Mouse (Mus musculus): ENCODE measurements around the gene Usp6nl. TPM values are rescaled to one million over a fixed set of nuclear protein-coding genes. Genes with fewer than 3 reads are reported as not detected.

Gene Usp6nl
- total RNA-seq, 1 experiment = 9.1 TPM

DNA sequence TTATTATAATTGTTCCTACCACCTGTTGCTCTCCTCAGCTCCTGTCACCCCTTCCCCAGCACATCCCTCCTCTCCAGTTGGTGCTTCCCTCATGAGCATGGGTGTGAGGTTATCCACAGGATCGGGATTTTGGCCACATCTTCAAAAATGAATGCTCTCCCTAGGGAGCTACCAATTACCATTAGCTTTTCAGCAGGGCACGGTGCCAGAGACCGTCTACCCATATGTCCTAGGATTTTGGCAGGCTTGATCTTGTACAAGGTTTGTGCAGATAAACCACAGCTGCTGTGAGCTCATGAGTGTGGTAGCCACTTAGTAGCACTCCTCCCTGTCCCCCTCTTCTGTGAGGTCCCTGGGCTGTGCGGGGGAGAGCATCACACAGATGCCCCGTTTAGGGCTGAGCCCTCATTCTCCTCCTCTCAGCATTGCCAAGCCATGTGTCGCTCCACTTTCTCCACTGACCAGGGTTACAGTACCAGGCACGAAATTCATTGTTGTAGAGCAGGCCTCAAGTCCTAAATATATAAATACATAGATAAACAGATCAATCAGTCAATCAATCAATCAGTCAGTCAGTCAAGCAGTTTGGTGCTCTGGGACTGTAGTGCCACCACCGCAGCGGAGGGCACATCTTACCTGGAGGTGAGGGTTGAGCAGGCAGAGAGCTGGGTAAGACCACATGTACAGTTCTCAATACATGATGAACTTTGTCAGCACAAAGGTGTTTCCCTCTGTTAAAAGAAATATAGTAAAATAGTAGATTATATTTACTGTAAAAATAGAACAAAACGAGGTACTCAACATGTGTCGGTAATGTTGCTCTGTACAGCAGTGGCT lies 27.0 kb downstream of the Usp6nl start:
- TF ChIP-seq HCFC1 (IDR thresholded peaks at IDR 0.05; ENCODE audit: borderline replicate concordance, insufficient read depth, low read length) = no peak
- no peaks in the 10 kb centered on the region for H3K36me3 ChIP-seq (ENCODE audit: control insufficient read depth, insufficient read depth, low read length, poor library complexity, severe bottlenecking)

DNA sequence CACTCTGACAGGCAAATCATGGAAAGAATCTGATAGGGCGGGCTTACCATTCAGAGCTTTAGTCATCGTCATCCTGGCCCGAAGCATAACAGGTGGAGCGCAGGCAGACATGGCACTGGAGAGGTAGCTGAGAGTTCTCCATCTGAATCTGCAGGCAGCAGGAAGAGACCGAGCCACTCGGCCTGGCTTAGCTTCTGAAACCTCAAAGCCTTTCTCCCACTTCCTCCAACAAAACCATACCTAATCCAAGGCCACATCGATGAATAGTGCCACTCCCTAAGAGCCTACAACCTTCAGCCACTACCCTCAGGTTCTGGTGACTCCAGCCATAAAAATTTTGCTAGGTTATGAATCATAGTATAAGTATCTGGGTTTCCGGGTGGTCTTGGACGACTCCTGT lies 27.7 kb downstream of the Usp6nl start:
- Histone ChIP-seq H3K36me3 (ENCODE audit: control insufficient read depth, insufficient read depth, low read length, poor library complexity, severe bottlenecking) (no peaks in the 10 kb centered on the region), H3K4me3 (ENCODE audit: insufficient read depth in 1 of 2, low read depth in 1 of 2, low read length in 2 of 2, poor library complexity in 1 of 2, severe bottlenecking in 1 of 2) (no peak overlapping the region), H3K27ac (ENCODE audit: insufficient read depth, low read depth, low read length, poor library complexity, severe bottlenecking) (no peak overlapping the region), H3K9me3 (ENCODE audit: control insufficient read depth, insufficient read depth, low read depth, low read length) (no peaks in the 10 kb centered on the region), H3K9ac (ENCODE audit: insufficient read depth, low read depth, low read length, poor library complexity, severe bottlenecking) (no peak overlapping the region), H3K4me1 (ENCODE audit: control insufficient read depth in 2 of 2, insufficient read depth in 2 of 2, low read length in 2 of 2, poor library complexity in 1 of 2) (0 out of 4 replicates have a peak, but pooled peaks cover 2 to 3% of the 10 kb centered on the region in 2 experiments)
- in situ Hi-C loops (cut with MboI; ENCODE audit: low sequenced_read_pairs in 2 of 2, unreplicated experiment in 2 of 2) = no loop called here
- no peak for DNase-seq (ENCODE audit: low read depth, low spot score)
- TF ChIP-seq ZC3H11A (IDR thresholded peaks at IDR 0.05; ENCODE audit: borderline replicate concordance, low read depth, low read length) (no peak), HCFC1 (IDR thresholded peaks at IDR 0.05; ENCODE audit: borderline replicate concordance, insufficient read depth, low read length) (no peak), ZNF384 (IDR thresholded peaks at IDR 0.05; ENCODE audit: low read depth, low read length) (no peak), MAFK (IDR thresholded peaks at IDR 0.05; ENCODE audit: insufficient read depth, low read depth, low read length) (no peak), CHD2 (IDR thresholded peaks at IDR 0.05; ENCODE audit: low read depth, low read length) (no peak)

More for the DNA sequence above, 27.0 kb downstream of the Usp6nl start:
- DNase-seq (ENCODE audit: low read depth, low spot score) = no peak
- 0 out of 4 replicates have a peak, but pooled peaks cover 2 to 3% of the 10 kb centered on the region in 2 experiments for H3K4me1 ChIP-seq (ENCODE audit: control insufficient read depth in 2 of 2, insufficient read depth in 2 of 2, low read length in 2 of 2, poor library complexity in 1 of 2)
- H3K9me3 ChIP-seq (ENCODE audit: control insufficient read depth, insufficient read depth, low read depth, low read length) = no peaks in the 10 kb centered on the region
- no peak overlapping the region for H3K4me3 ChIP-seq (ENCODE audit: insufficient read depth in 1 of 2, low read depth in 1 of 2, low read length in 2 of 2, poor library complexity in 1 of 2, severe bottlenecking in 1 of 2)
- H3K9ac ChIP-seq (ENCODE audit: insufficient read depth, low read depth, low read length, poor library complexity, severe bottlenecking) = no peak overlapping the region
- no peak overlapping the region for H3K27ac ChIP-seq (ENCODE audit: insufficient read depth, low read depth, low read length, poor library complexity, severe bottlenecking)
- in situ Hi-C loops (cut with MboI; ENCODE audit: low sequenced_read_pairs in 2 of 2, unreplicated experiment in 2 of 2) = no loop called here

DNA sequence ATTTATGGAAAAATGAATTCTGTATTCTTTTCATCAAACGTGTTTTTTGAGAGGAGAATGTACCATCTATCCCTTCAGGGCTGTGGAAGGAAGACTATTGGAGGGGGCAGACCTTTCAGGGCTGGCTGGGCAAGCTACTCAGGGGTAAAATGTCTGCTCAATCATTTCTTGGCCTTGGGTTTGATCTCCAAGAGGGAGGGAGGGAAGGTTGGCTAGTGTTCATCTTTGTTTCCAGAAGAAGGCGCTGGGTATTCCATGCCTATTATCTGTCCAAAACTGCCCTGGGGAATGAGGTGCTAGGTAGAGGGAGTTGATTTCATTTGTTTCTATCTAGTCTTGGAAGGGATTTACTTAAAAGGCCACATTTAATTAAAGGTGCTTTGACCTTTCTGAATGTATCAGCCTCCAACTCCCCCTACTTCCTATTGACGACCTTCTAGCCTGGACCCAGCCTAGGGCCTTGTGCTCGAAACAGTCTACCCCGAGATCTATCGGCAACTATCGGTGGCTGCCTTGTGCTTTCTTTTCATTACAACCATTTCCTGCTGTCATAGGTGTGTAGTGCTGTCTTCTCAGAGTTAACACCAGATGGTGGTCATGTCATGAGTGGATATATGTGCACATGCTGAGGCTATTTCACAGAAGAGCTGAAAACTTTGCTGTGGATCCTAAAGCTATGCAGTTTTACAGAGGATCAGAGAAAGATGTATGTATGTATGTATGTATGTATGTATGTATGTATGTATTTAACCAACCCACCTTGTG lies 28.6 kb downstream of the Usp6nl start:
- no peak overlapping the region for H3K27ac ChIP-seq (ENCODE audit: insufficient read depth, low read depth, low read length, poor library complexity, severe bottlenecking)
- no peak for DNase-seq (ENCODE audit: low read depth, low spot score)
- no peaks in the 10 kb centered on the region for H3K9me3 ChIP-seq (ENCODE audit: control insufficient read depth, insufficient read depth, low read depth, low read length)
- in situ Hi-C loops (cut with MboI; ENCODE audit: low sequenced_read_pairs in 2 of 2, unreplicated experiment in 2 of 2) = no loop called here
- no peak overlapping the region for H3K9ac ChIP-seq (ENCODE audit: insufficient read depth, low read depth, low read length, poor library complexity, severe bottlenecking)
- no peak overlapping the region for H3K4me3 ChIP-seq (ENCODE audit: insufficient read depth in 1 of 2, low read depth in 1 of 2, low read length in 2 of 2, poor library complexity in 1 of 2, severe bottlenecking in 1 of 2)
- 0 out of 4 replicates have a peak, but pooled peaks cover 2 to 3% of the 10 kb centered on the region in 2 experiments for H3K4me1 ChIP-seq (ENCODE audit: control insufficient read depth in 2 of 2, insufficient read depth in 2 of 2, low read length in 2 of 2, poor library complexity in 1 of 2)
- no peaks in the 10 kb centered on the region for H3K36me3 ChIP-seq (ENCODE audit: control insufficient read depth, insufficient read depth, low read length, poor library complexity, severe bottlenecking)
- TF ChIP-seq MAFK (IDR thresholded peaks at IDR 0.05; ENCODE audit: insufficient read depth, low read depth, low read length) (no peak), ZC3H11A (IDR thresholded peaks at IDR 0.05; ENCODE audit: borderline replicate concordance, low read depth, low read length) (no peak), ZNF384 (IDR thresholded peaks at IDR 0.05; ENCODE audit: low read depth, low read length) (no peak), CHD2 (IDR thresholded peaks at IDR 0.05; ENCODE audit: low read depth, low read length) (no peak), HCFC1 (IDR thresholded peaks at IDR 0.05; ENCODE audit: borderline replicate concordance, insufficient read depth, low read length) (no peak)

DNA sequence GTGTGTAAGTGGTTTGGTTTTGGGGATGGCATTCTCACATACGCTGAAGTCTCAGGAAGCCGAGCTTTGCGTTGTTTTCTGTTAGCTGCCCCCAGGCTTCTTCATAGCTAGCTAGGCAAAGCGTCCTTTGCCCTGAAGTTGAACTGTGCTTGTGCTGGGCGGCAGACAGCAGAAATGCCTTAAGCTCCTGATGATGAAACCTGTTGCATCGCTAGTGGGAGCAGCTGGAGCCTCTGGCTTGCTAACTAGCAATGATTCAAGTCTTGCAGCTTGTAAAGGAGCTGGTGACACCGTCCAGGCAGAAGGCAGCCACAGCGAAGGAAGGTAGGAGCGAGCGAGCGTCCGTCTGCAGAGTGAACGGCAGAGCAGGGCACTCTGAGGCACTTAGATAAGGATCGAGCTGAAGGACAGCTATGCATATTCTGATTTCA lies 30.1 kb downstream of the Usp6nl start:
- H3K4me3 ChIP-seq (ENCODE audit: insufficient read depth in 1 of 2, low read depth in 1 of 2, low read length in 2 of 2, poor library complexity in 1 of 2, severe bottlenecking in 1 of 2) = no peak overlapping the region

More for the DNA sequence above, 30.1 kb downstream of the Usp6nl start:
- no peaks in the 10 kb centered on the region for H3K9me3 ChIP-seq (ENCODE audit: control insufficient read depth, insufficient read depth, low read depth, low read length)
- H3K36me3 ChIP-seq (ENCODE audit: control insufficient read depth, insufficient read depth, low read length, poor library complexity, severe bottlenecking) = no peaks in the 10 kb centered on the region
- H3K27ac ChIP-seq (ENCODE audit: insufficient read depth, low read depth, low read length, poor library complexity, severe bottlenecking) = no peak overlapping the region
- no peak for DNase-seq (ENCODE audit: low read depth, low spot score)
- in situ Hi-C loops (cut with MboI; ENCODE audit: low sequenced_read_pairs in 2 of 2, unreplicated experiment in 2 of 2) = no loop called here
- TF ChIP-seq ZNF384 (IDR thresholded peaks at IDR 0.05; ENCODE audit: low read depth, low read length) (no peak), ZC3H11A (IDR thresholded peaks at IDR 0.05; ENCODE audit: borderline replicate concordance, low read depth, low read length) (no peak), HCFC1 (IDR thresholded peaks at IDR 0.05; ENCODE audit: borderline replicate concordance, insufficient read depth, low read length) (no peak), MAFK (IDR thresholded peaks at IDR 0.05; ENCODE audit: insufficient read depth, low read depth, low read length) (no peak), CHD2 (IDR thresholded peaks at IDR 0.05; ENCODE audit: low read depth, low read length) (no peak)
- H3K9ac ChIP-seq (ENCODE audit: insufficient read depth, low read depth, low read length, poor library complexity, severe bottlenecking) = no peak overlapping the region
- peaks cover 5% of the 10 kb centered on the region in 2 experiments; a peak in 2 of 4 replicates for H3K4me1 ChIP-seq (ENCODE audit: control insufficient read depth in 2 of 2, insufficient read depth in 2 of 2, low read length in 2 of 2, poor library complexity in 1 of 2)
